Mouse (Mus musculus): ENCODE results near the gene Muc3. TPM values are rescaled to one million over a fixed set of nuclear protein-coding genes. Genes with fewer than 3 reads are reported as not detected.
"Not testable (repeated sequence)": the region's sequence is repeated elsewhere in the genome, so short reads cannot be mapped to it uniquely, and the experiment has no call there.

Muc3 gene
- polyA plus RNA-seq, 1 experiment from 2014 or later = not detected

DNA sequence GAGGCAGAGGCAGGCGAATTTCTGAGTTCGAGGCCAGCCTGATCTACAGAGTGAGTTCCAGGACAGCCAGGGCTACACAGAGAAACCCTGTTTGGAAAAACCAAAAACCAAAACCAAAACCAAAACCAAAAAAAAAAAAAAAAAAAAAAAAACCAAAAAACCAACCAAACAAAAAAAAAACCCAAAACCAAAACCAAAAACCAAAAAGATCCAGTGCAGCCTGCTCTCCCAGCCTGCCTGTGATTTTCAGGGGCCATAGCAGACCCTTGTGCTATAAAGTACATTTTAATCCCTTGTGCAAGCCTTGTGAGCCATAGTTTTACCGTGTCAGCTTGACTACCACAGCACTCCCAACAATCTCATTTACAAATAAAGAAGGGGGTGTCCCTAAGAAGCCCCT is 31.1 kb downstream of the Muc3 start:
- ATAC-seq (ENCODE audit: low FRiP score); H3K27me3 ChIP-seq; H3K9ac ChIP-seq; H3K27ac ChIP-seq; H3K4me2 ChIP-seq; H3K4me3 ChIP-seq (replicated peaks); H3K9me3 ChIP-seq: not testable (repeated sequence)
- peaks cover 29% of the 10 kb centered on the region for H3K4me1 ChIP-seq
- peaks cover 15% of the 10 kb centered on the region for H3K36me3 ChIP-seq (replicated peaks)
- WGBS = 95% methylated on average over 3 of the region's 3 CpGs

DNA sequence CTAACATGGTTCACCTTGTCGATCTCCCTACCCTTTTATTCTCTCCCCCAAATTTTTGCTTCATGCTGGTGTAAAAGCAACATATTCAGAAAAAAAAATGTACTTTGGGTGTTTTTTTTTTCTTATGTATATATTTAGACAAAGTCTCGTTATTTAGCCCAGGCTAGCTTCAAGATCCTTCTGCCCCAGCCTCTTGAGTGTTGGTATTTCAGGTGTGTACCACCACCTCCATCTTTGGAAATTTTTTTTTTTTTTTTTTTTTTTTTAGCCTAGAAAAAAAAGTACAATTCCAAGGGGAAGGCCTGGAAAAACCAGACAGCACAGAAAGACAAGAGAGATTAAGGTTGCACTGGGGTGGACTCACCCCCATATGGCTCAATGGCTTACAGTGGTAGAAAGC is 32.1 kb downstream of the Muc3 start:
- H3K27ac ChIP-seq = no peak overlapping the region
- WGBS = 89% methylated on average over 2 of the region's 2 CpGs
- H3K27me3 ChIP-seq = no peaks in the 10 kb centered on the region
- peaks cover 18% of the 10 kb centered on the region for H3K36me3 ChIP-seq (replicated peaks)
- no peak for ATAC-seq (ENCODE audit: low FRiP score)
- no peaks in the 10 kb centered on the region for H3K9me3 ChIP-seq
- no peak overlapping the region for H3K4me3 ChIP-seq (replicated peaks)
- H3K4me2 ChIP-seq = no peak overlapping the region
- H3K9ac ChIP-seq = no peak overlapping the region
- peaks cover 19% of the 10 kb centered on the region for H3K4me1 ChIP-seq

DNA sequence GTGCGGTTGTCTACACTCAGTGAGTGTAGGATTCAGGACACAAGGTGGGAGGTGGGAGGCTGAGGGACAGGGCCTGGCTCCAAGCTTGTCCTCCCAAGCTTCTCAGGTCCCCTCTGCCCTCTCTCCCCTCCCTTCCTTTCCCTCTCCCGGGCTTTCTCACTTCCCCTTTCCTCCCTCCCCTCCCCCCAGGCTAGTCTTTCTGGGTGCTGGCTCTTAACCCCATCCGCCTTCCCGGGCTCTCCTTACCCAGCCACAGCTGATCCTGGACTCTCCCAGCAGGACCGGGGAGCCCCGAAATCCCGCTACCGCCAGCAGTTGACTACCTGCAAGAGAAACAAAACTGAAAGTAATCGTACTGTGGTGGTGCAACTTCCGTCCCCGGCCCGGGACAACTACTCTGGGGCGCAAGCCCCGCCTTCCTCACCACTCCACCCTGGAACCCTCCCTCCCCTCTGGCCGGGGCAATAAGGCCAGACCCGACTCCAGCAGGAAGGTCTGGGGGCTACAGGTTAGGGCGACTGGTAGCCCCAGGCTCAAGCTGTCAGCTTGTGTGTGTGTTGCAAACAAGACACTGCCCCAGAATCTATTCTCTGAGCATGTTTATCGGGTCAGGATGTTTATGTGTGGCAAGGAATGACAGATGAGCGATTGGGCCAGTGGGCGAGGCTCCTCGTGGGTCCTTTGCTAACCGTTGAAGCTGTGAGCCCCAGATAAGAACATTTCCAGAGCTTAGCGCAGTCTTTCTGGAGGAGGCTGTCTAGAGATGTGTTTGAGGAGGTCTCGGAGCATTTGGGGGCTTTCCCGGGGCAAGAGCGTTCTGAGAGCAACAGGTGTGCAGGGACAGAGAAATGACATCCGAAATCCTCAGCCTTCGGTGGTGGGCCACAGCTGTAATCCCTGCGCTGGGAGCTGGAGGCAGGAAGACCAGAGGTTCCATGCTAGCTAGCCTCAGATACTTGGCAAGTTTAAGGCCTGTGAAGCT is 33.0 kb downstream of the Muc3 start, which contains the start of gene Trim56:
TSS of gene Trim56 (minus strand) at position 344 of the 982 bp plus-strand sequence.
- peak within 1 kb of the TSS; percentile 50; the same call in 1 of the 2 replicates for H3K27ac ChIP-seq
- 14% methylated on average over 29 of the region's 29 CpGs for WGBS

DNA sequence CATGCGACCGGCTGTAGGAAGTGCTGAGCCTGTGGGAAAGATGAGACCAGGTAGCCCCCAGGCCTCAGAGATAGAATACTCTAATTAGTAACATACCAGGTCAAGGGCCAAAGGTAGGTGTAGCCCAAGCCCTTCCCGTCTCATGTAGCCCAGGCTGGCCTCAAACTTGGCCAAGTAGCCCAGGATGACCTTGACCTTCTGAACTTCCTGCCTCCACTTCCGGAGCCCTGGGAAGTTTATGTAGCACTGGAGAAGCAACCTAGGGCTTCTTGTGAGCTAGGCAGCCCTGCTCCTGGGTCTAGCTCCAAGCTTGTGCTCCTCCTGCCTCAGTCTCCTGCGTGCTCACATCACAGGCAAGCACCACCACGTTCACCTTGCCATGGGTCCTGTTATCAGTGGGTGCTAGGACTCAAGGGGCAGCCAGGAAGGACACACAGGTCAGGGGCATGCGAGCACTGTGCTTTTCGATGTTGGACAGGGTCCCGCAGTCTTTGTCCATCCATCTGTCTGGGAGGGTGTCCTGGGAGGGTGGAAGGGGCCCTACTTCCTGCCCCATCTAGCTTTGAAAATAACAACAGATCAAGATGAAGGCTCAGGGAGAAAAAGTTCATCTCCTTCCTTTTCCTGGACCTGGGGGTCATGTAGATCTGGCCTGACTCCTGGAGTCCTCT is 34.1 kb downstream of the Muc3 start:
- WGBS = 92% methylated on average over 9 of the region's 9 CpGs
- H3K4me3 ChIP-seq (replicated peaks) = peak overlapping the region; percentile 52
- no peak for ATAC-seq (ENCODE audit: low FRiP score)
- peaks cover 18% of the 10 kb centered on the region for H3K36me3 ChIP-seq (replicated peaks)
- H3K9me3 ChIP-seq = no peaks in the 10 kb centered on the region
- peak overlapping the region; percentile 70 for H3K9ac ChIP-seq
- H3K4me1 ChIP-seq = peaks cover 18% of the 10 kb centered on the region
- H3K4me2 ChIP-seq = peak overlapping the region; percentile 66
- no peak overlapping the region for H3K27ac ChIP-seq
- no peaks in the 10 kb centered on the region for H3K27me3 ChIP-seq

More for the DNA sequence above, 33.0 kb downstream of the Muc3 start, which contains the start of gene Trim56:
- Histone ChIP-seq H3K9me3 (no peaks in the 10 kb centered on the region), H3K4me3 (replicated peaks) (peak within 1 kb of the TSS; percentile 52), H3K4me2 (peak within 1 kb of the TSS; percentile 66), H3K36me3 (replicated peaks) (peaks cover 18% of the 10 kb centered on the region), H3K4me1 (peaks cover 18% of the 10 kb centered on the region), H3K9ac (peak within 1 kb of the TSS; percentile 70), H3K27me3 (no peaks in the 10 kb centered on the region)
- ATAC-seq (ENCODE audit: low FRiP score) = no peak

DNA sequence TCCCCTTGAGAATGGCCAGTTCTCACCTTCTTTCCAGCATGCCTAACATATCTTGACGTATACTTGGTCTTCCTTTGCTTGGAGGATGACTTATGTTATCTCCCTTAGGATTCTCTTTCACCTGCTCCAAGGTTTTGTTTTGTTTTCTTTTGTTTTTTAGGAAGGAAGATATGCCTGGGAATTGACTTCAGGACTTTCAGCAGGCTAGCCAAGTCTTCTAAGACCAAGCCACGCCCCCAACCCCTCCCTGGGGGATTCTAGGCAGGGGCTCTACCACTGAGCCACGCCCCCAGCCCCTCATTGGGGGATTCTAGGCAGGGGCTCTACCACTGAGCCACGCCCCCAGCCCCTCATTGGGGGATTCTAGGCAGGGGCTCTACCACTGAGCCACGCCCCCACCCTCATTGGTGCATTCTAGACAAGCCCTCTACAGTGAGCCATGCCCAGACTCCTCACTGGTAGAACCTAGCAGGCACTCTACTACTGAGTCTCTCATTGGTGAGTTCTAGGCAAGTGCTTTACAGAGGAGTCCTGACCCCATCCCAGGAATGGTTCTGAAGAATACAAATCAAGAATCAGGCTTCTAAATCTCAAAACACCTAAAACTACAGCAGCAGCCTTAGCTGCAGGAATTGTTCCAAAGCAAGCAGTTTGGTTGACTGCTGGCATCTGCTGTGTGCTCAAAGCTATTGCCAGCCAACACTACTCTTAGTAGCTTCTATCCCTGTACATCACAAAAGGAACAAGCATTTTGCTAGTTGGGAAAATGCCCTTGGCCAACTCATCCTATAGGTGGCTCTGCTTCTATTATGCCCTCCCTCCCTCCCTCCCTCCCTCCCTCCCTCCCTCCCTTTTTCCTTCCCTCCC is 37.3 kb downstream of the Muc3 start:
- H3K27ac ChIP-seq = no peak overlapping the region
- ATAC-seq (ENCODE audit: low FRiP score) = no peak
- peaks cover 20% of the 10 kb centered on the region for H3K4me1 ChIP-seq
- no peak overlapping the region for H3K4me2 ChIP-seq
- no peaks in the 10 kb centered on the region for H3K9me3 ChIP-seq
- peaks cover 18% of the 10 kb centered on the region for H3K36me3 ChIP-seq (replicated peaks)
- H3K9ac ChIP-seq = no peak overlapping the region
- H3K27me3 ChIP-seq = no peaks in the 10 kb centered on the region
- 75% methylated on average over 5 of the region's 5 CpGs for WGBS
- no peak overlapping the region for H3K4me3 ChIP-seq (replicated peaks)

DNA sequence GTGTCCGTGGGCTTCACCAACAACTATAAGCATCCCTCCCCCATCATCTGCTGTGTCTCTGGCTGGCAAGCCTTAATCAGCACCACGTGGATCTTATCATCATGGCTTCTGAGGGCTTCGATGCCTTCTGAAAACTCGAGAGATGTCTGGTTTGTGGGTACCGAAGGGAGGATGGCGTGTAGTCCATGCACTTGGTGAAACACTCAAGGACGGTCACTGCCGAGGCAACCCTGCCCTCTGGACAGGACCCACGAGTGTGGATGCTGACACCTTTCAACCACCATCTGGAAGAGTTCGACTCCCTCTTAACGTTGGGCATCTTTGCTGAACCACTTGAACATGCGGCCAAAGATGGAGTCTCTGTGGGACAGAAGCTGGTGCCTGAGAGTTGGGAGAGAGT is 38.3 kb downstream of the Muc3 start:
- no peak for ATAC-seq (ENCODE audit: low FRiP score)
- no peaks in the 10 kb centered on the region for H3K27me3 ChIP-seq
- 92% methylated on average over 12 of the region's 12 CpGs for WGBS
- H3K36me3 ChIP-seq (replicated peaks) = peaks cover 18% of the 10 kb centered on the region
- peaks cover 13% of the 10 kb centered on the region for H3K4me1 ChIP-seq
- H3K9ac ChIP-seq = no peak overlapping the region
- no peak overlapping the region for H3K27ac ChIP-seq
- H3K4me2 ChIP-seq = no peak overlapping the region
- no peaks in the 10 kb centered on the region for H3K9me3 ChIP-seq
- no peak overlapping the region for H3K4me3 ChIP-seq (replicated peaks)

DNA sequence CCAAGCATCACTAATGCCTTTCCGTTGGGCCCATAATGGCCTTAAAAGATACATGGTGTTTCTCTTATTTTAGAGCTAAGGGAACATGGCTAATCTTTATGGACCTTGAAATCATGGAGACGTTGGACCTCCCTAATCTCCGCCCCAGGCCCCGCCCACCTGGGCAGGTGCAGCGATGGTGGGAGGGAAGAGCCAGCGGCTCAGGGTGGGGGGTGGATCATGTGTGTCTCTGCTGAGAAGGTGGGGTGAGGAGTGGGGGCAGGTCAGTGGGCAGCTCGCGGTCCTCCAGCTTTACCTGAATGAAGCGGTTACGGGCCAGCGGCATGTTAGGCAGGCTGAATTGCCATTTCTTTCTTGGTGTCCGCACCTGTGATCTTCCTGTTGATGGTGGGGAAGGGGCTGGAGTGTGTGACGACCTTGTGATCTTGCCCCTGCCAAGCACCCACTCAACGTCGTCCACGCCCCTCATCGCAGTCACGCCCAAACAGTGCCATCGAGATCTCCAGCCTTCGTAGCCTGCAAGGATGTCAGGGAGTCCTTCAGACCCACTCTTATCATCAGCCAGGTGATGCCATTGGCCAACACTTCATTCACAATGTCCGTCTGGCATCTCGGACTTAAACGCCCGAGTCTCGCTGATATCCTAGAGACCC is 39.1 kb downstream of the Muc3 start:
- Histone ChIP-seq H3K9me3 (no peaks in the 10 kb centered on the region), H3K27me3 (no peaks in the 10 kb centered on the region), H3K4me1 (peaks cover 5% of the 10 kb centered on the region), H3K4me2 (no peak overlapping the region), H3K27ac (no peak overlapping the region), H3K4me3 (replicated peaks) (no peak overlapping the region), H3K36me3 (replicated peaks) (peaks cover 18% of the 10 kb centered on the region), H3K9ac (no peak overlapping the region)
- ATAC-seq (ENCODE audit: low FRiP score) = no peak
- 59% methylated on average over 25 of the region's 25 CpGs for WGBS

DNA sequence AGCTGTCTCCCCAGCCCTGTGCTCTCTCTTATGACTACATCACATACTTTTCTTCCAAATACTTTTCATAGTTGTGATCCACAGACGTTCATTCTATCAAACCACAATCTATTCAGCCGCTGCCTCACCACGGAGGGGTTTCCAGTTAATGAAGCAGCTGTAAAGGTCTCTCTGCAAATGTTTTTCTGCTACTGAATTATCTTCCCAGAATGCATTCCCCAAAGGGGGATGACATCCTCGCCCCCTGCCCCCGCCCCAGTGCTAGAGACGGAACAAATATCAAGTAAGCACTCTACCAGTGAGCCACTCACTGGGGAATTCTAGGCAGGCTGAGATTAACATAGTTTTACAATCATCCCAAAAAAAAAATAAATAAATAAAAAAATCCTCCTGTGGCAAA is 41.0 kb downstream of the Muc3 start:
- Histone ChIP-seq H3K27ac (no peak overlapping the region), H3K9me3 (no peaks in the 10 kb centered on the region), H3K4me2 (no peak overlapping the region), H3K9ac (no peak overlapping the region), H3K27me3 (no peaks in the 10 kb centered on the region), H3K4me3 (replicated peaks) (no peak overlapping the region), H3K4me1 (peaks cover 4% of the 10 kb centered on the region; the same call in 1 of the 2 replicates), H3K36me3 (replicated peaks) (peaks cover 5% of the 10 kb centered on the region)
- 69% methylated on average over 6 of the region's 6 CpGs for WGBS
- ATAC-seq (ENCODE audit: low FRiP score) = no peak

DNA sequence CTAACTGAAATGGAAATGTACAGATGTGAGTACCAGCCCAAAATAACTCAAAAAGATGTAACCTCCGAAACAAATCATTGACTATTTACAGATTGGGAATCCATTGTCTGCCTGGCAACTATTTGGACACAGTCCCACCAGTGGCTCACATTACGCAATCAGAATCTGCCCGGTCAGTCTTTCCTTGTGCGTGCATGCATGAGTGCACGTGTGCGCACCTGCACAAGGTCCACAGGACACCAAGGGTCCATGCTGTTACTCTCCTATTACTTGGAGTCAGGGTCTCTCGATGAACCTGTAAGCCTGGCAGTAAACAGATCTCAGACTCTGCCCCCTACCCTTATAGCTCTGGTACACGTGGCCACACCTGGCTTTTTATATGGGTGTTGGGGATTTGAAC is 41.5 kb downstream of the Muc3 start:
- peaks cover 8% of the 10 kb centered on the region; the same call in 1 of the 2 replicates for H3K4me1 ChIP-seq
- ATAC-seq (ENCODE audit: low FRiP score) = no peak
- no peak overlapping the region for H3K4me3 ChIP-seq (replicated peaks)
- H3K27me3 ChIP-seq = no peaks in the 10 kb centered on the region
- no peak overlapping the region for H3K27ac ChIP-seq
- no peak overlapping the region for H3K9ac ChIP-seq
- no peak overlapping the region for H3K4me2 ChIP-seq
- H3K9me3 ChIP-seq = no peaks in the 10 kb centered on the region
- WGBS = 86% methylated on average over 8 of the region's 8 CpGs
- H3K36me3 ChIP-seq (replicated peaks) = peaks cover 1% of the 10 kb centered on the region

DNA sequence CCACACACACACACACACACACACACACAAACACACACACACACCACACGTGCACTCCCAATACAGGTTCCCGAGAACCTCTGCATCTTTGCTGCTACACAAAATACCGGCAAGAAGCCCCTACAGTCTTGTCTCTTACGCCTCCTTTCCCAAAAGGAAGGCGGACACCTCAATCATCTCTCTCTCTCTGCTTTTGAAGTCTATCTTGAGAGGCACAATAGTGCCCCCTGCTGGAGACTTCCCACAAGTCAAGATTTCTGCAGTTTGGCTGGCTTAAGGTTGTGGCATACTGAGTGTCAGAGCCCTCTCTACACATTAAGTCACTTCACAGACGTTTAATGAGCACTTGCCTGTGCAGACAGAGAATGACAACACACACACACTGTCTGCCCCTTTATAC is 42.1 kb downstream of the Muc3 start:
- no peaks in the 10 kb centered on the region for H3K36me3 ChIP-seq (replicated peaks)
- no peak overlapping the region for H3K9ac ChIP-seq
- peak; percentile 46; the same call in 1 of the 2 replicates for ATAC-seq (ENCODE audit: low FRiP score)
- no peak overlapping the region for H3K4me2 ChIP-seq
- no peaks in the 10 kb centered on the region for H3K27me3 ChIP-seq
- peaks cover 9% of the 10 kb centered on the region; the same call in 1 of the 2 replicates for H3K4me1 ChIP-seq
- H3K9me3 ChIP-seq = no peaks in the 10 kb centered on the region
- WGBS = 7% methylated on average over 6 of the region's 6 CpGs
- no peak overlapping the region for H3K27ac ChIP-seq
- H3K4me3 ChIP-seq (replicated peaks) = no peak overlapping the region

DNA sequence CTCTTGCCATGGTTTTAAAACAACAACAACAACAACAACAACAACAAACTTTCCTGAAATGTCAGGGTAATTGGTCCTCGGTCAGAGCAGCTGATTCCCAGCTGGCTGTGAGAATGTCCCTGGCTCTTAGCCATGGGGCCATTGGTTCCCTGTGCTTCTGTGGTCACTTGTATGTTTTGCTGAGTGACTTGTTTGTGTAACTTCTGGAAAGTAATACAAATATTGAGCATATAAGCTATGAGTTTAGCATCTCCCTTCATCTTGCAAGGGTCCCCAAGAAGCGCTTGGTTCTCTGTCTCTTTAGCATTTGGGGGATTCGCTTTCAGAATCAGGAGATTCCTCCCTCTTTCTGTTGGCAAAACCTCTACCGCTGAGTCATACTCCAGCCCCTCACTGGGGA is 42.7 kb downstream of the Muc3 start:
- Histone ChIP-seq H3K4me3 (replicated peaks) (no peak overlapping the region), H3K9ac (no peak overlapping the region), H3K9me3 (no peaks in the 10 kb centered on the region), H3K36me3 (replicated peaks) (no peaks in the 10 kb centered on the region), H3K27me3 (no peaks in the 10 kb centered on the region), H3K4me2 (no peak overlapping the region), H3K27ac (no peak overlapping the region), H3K4me1 (peaks cover 9% of the 10 kb centered on the region; the same call in 1 of the 2 replicates)
- no peak for ATAC-seq (ENCODE audit: low FRiP score)
- WGBS = 86% methylated on average over 4 of the region's 4 CpGs

Measured in forebrain, embryonic 12.5 days (tissue).